Mouse (Mus musculus) liver, postnatal 0 days (tissue): ENCODE results near the gene Aamp. TPM values are rescaled to one million over a fixed set of nuclear protein-coding genes. Genes with fewer than 3 reads are reported as not detected.

ENCODE experiments used
- ATAC-seq: fragments of 200-750 bp; cut with Nextera tagmentation; 2 replicates; pipeline ENCODE4 v1.8.0; 2017; ENCODE audit warnings: mild to moderate bottlenecking, moderate library complexity
- DNase-seq: peaks from one replicate; pipeline ENCODE4 v3.0.0-alpha.2; 2016
- H3K27ac ChIP-seq: fragments of 300-500 bp; sonication (generic); 2 replicates; pipeline ENCODE4 v1.5.1; 2014; ENCODE audit warnings: antibody characterized with exemption, moderate library complexity, mild to moderate bottlenecking, low read depth
- H3K27me3 ChIP-seq: fragments of 300-500 bp; sonication (generic); 2 replicates; pipeline ENCODE4 v1.6.1; 2014; ENCODE audit warnings: low read length, control low read depth, mixed read lengths; ENCODE audit not compliant: insufficient read depth
- H3K36me3 ChIP-seq: fragments of 300-500 bp; sonication (generic); replicated peaks from 2 replicates; pipeline ENCODE4 v1.6.1; 2014; ENCODE audit warnings: mild to moderate bottlenecking, control low read depth, low read length, moderate library complexity, mixed read lengths; ENCODE audit not compliant: insufficient read depth
- H3K4me1 ChIP-seq: fragments of 300-500 bp; sonication (generic); 2 replicates; pipeline ENCODE4 v1.6.1; 2014; ENCODE audit warnings: antibody characterized with exemption, mild to moderate bottlenecking, control low read depth; ENCODE audit not compliant: insufficient read depth
- H3K4me2 ChIP-seq: fragments of 300-500 bp; sonication (generic); 2 replicates; pipeline ENCODE4 v1.6.1; 2014; ENCODE audit warnings: low read depth, mild to moderate bottlenecking, low read length, moderate library complexity, mixed read lengths
- H3K4me3 ChIP-seq: fragments of 300-500 bp; sonication (generic); 2 replicates; pipeline ENCODE4 v1.5.1; 2014; ENCODE audit warnings: low read depth, low read length
- H3K9ac ChIP-seq: fragments of 300-500 bp; sonication (generic); replicated peaks from 2 replicates; pipeline ENCODE4 v1.6.1; 2014; ENCODE audit warnings: mild to moderate bottlenecking, moderate library complexity
- H3K9me3 ChIP-seq: fragments of 300-500 bp; sonication (generic); 2 replicates; pipeline ENCODE4 v1.6.1; 2016; ENCODE audit warnings: mild to moderate bottlenecking, control low read depth, low read length, mixed read lengths
- CTCF ChIP-seq: sonication (generic); IDR thresholded peaks from 2 replicates; pipeline ENCODE4 v1.5.1; 2016; ENCODE audit warnings: antibody characterized with exemption, low read depth
- EP300 ChIP-seq: IDR thresholded peaks from 2 replicates; pipeline ENCODE4 v1.6.1; 2016; ENCODE audit warnings: antibody characterized with exemption, low read depth, mild to moderate bottlenecking
- WGBS: fragments of 180-500 bp; shearing (Covaris S2); extraction: QIAGEN DNeasy Blood & Tissue Kit; methylation state at CpG from one replicate; pipeline ENCODE4 v1.1.7; 2014; ENCODE audit not compliant: insufficient replicate concordance; 5-methylcytosine and 5-hydroxymethylcytosine counted together
- polyA plus RNA-seq: library from polyadenylated mRNA; unstranded; fragments of >200 nt; fragmentation: Nextera tagmentation; extraction: Ambion mirVana; gene quantifications from 2 replicates; pipeline ENCODE4 v1.2.1, GENCODE M21; 2015

Aamp gene
- polyA plus RNA-seq, 1 experiment from 2014 or later = 109 TPM

DNA sequence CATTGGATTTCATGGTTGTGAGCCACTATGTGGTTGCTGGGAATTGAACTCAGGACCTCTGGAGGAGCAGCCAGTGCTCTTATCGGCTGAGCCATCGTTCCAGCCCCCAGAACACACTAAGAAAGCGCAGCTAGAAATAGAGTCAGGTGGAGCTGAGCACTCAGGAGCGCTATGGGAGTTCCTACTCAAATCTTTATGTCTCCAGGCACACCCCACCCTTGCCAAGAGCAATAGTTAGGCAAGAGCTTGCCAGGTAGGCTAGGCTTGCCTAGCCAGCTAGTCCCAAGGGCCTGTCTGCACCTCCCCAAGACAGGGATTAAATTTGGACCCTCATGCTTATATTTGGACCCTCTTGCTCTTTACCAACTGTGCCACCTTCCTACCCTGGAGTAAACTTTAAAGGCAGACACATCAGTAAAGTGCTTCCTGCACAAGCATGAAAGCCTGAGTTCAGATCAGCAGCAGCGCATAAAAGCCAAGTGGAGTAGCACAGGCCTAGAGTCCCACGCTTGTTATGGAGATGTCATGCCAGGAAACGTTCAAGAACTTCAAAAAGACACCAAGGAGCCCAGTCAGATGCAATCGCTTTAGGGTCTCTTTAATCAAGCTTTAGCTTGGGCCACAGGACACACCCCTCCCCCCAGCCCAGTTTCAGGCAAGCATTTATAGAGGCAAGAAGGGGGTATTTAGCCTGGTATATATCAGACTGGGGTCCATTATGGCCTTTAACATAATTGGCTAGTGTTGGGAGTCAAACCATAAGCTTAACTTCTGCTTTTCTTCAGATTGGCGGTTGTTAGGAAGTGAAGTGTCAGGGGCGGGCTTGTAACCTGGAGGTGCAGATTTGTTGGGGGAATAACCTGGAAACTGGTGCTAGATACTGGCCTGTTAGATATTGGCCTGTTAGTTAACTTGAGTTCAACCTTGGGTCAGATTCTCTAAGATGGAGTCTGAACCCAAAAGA lies 23.7 kb upstream of the Aamp start:
- Histone ChIP-seq H3K9me3 (no peaks in the 10 kb centered on the region), H3K4me1 (peaks cover 15% of the 10 kb centered on the region), H3K36me3 (no peaks in the 10 kb centered on the region), H3K4me3 (no peak overlapping the region), H3K27me3 (no peaks in the 10 kb centered on the region), H3K4me2 (no peak overlapping the region), H3K27ac (0 out of 2 replicates have a peak overlapping the region, but pooled peaks have one; percentile 8), H3K9ac (no peak overlapping the region)
- WGBS = 61% methylated on average over 10 of the region's 10 CpGs
- TF ChIP-seq CTCF = no peak
- no peak for TF ChIP-seq EP300
- DNase-seq (no peak), ATAC-seq (no peak)

DNA sequence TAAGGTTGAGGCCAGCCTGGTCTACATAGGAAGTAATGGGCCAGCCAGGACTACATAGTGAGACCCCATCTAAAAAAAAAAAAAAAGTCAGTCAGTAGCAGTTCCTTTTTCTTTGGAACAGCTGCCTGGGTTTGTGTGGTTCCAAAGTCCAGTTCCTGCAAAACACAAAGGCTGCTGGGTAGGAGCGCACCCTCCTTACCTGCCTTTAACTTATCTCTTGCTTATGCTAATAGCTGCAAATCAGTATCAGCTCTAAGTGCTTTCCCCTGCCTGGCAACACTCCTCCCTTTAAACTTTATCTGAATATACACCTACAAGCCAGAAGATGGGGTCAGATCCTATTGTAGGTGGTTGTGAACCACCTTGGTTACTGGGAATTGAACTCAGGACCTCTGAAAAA lies 22.6 kb upstream of the Aamp start:
- H3K4me3 ChIP-seq = no peak overlapping the region
- no peak overlapping the region for H3K4me2 ChIP-seq
- ATAC-seq = no peak
- H3K9ac ChIP-seq = no peak overlapping the region
- no peaks in the 10 kb centered on the region for H3K9me3 ChIP-seq
- no peaks in the 10 kb centered on the region for H3K36me3 ChIP-seq
- 75% methylated on average over 1 of the region's 1 CpGs for WGBS
- DNase-seq = no peak
- H3K4me1 ChIP-seq = peaks cover 26% of the 10 kb centered on the region
- H3K27me3 ChIP-seq = no peaks in the 10 kb centered on the region
- TF ChIP-seq EP300 (no peak), CTCF (no peak)
- no peak overlapping the region for H3K27ac ChIP-seq

DNA sequence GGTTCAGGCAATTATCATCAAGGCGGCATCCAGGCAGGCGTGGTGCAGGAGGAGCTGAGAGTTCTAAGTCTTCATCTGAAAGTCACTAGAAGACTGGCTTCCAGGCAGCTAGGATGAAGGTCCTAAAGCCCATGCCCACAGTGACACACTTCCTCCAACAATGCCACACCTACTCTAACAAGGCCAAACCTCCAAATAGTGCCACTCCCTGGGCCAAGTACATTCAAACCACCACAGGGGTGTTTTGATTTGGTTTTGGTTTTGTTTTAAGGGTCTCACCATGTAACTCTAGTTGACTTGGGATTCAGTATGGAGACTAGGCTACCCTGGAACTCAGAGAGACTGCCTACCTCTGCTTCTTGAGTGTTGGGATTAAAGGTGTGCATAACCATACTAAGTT lies 21.0 kb upstream of the Aamp start, which contains the start of gene Tmbim1:
Gene Tmbim1 (minus strand): TSS at position 101 of the 400 bp plus-strand sequence.
- no peak for ATAC-seq
- peak within 1 kb of the TSS; percentile 78; the same call in 1 of the 2 replicates for H3K9ac ChIP-seq
- 90% methylated on average over 2 of the region's 2 CpGs for WGBS

GRCm38 (mm10) chr1:74304946-74305345 lies 20.4 kb upstream of the Aamp start:
- H3K4me1 ChIP-seq = peaks cover 34% of the 10 kb centered on the region
- ATAC-seq = no peak
- TF ChIP-seq CTCF = no peak
- no peak for TF ChIP-seq EP300

More for the DNA sequence above, 21.0 kb upstream of the Aamp start, which contains the start of gene Tmbim1:
- H3K9me3 ChIP-seq = no peaks in the 10 kb centered on the region
- TF ChIP-seq CTCF (no peak), EP300 (no peak)
- H3K27ac ChIP-seq = 0 out of 2 replicates have a peak within 1 kb of the TSS, but pooled peaks have one; percentile 85
- H3K36me3 ChIP-seq = no peaks in the 10 kb centered on the region
- no peaks in the 10 kb centered on the region for H3K27me3 ChIP-seq
- DNase-seq = no peak
- peak within 1 kb of the TSS; percentile 70 for H3K4me3 ChIP-seq
- peak within 1 kb of the TSS; percentile 82 for H3K4me2 ChIP-seq
- H3K4me1 ChIP-seq = peaks cover 34% of the 10 kb centered on the region

GRCm38 (mm10) chr1:74304339-74304790 lies 19.8 kb upstream of the Aamp start:
- peaks cover 36% of the 10 kb centered on the region for H3K4me1 ChIP-seq
- H3K4me3 ChIP-seq = peak overlapping the region; percentile 70
- peak; percentile 53 for ATAC-seq
- TF ChIP-seq CTCF = no peak
- TF ChIP-seq EP300 = no peak
- no peaks in the 10 kb centered on the region for H3K27me3 ChIP-seq
- peak overlapping the region; percentile 78 for H3K9ac ChIP-seq
- DNase-seq = no peak
- peak overlapping the region; percentile 82 for H3K4me2 ChIP-seq
- H3K9me3 ChIP-seq = no peaks in the 10 kb centered on the region
- WGBS = 3% methylated on average over 12 of the region's 12 CpGs
- H3K27ac ChIP-seq = peak overlapping the region; percentile 85
- no peaks in the 10 kb centered on the region for H3K36me3 ChIP-seq

More at GRCm38 (mm10) chr1:74304946-74305345, 20.4 kb upstream of the Aamp start:
- H3K27me3 ChIP-seq = no peaks in the 10 kb centered on the region
- DNase-seq = no peak
- H3K9me3 ChIP-seq = no peaks in the 10 kb centered on the region
- 77% methylated on average over 4 of the region's 4 CpGs for WGBS
- no peak overlapping the region for H3K4me3 ChIP-seq
- H3K4me2 ChIP-seq = no peak overlapping the region
- H3K27ac ChIP-seq = no peak overlapping the region
- no peaks in the 10 kb centered on the region for H3K36me3 ChIP-seq
- no peak overlapping the region for H3K9ac ChIP-seq

- H3K4me3 ChIP-seq = peak overlapping the region; percentile 70
- ATAC-seq (peak; percentile 91), DNase-seq (peak; percentile 81)
- H3K4me1 ChIP-seq = peaks cover 39% of the 10 kb centered on the region
- H3K27ac ChIP-seq = peak overlapping the region; percentile 85
- peak overlapping the region; percentile 78 for H3K9ac ChIP-seq
- H3K36me3 ChIP-seq = no peaks in the 10 kb centered on the region
- H3K27me3 ChIP-seq = no peaks in the 10 kb centered on the region
- no peaks in the 10 kb centered on the region for H3K9me3 ChIP-seq
- TF ChIP-seq EP300 (no peak), CTCF (0 out of 2 replicates have a peak, but pooled peaks have one; percentile 19)
- under 1% methylated on average over 48 of the region's 56 CpGs for WGBS
- peak overlapping the region; percentile 82 for H3K4me2 ChIP-seq
Measured at GRCm38 (mm10) chr1:74303509-74304338, 19.2 kb upstream of the Aamp start.
